Mouse (Mus musculus): ENCODE results near the gene Krtcap2. TPM values are rescaled to one million over a fixed set of nuclear protein-coding genes. Genes with fewer than 3 reads are reported as not detected.

Krtcap2 gene
- total and polyA plus RNA-seq, 3 experiments: 143 to 230 (median 180) TPM

GRCm38 (mm10) chr3:89210162-89210561 is 35.6 kb upstream of the Krtcap2 start:
- H3K4me3 ChIP-seq (replicated peaks in 1 of 3; ENCODE audit: low read depth in 2 of 3, low read length in 2 of 3, poor library complexity in 1 of 3): no peak overlapping the region
- H3K9ac ChIP-seq (ENCODE audit: insufficient read depth, low read depth): no peak overlapping the region
- no peak for DNase-seq (ENCODE audit: extremely low read depth)
- H3K9me3 ChIP-seq (replicated peaks; ENCODE audit: low read length): no peaks in the 10 kb centered on the region
- no peak overlapping the region for H3K4me2 ChIP-seq (ENCODE audit: insufficient read depth, low read depth, poor library complexity, severe bottlenecking)
- no peaks in the 10 kb centered on the region for H3K27me3 ChIP-seq (replicated peaks)
- no peak overlapping the region for H3K27ac ChIP-seq (ENCODE audit: insufficient read depth, low read depth)
- in situ Hi-C loops (cut with MboI; ENCODE audit: low pct_ligation_motif_present, low pct_unique_long_range_greater_than_20kb, low sequenced_read_pairs) (no loop called here), dilution Hi-C loops (cut with MboI; ENCODE audit: extremely low pct_ligation_motif_present, extremely low pct_unique_long_range_greater_than_20kb, low sequenced_read_pairs) (no loop called here)
- peaks cover 60 to 76% of the 10 kb centered on the region in 2 experiments for H3K36me3 ChIP-seq (replicated peaks in 1 of 2; ENCODE audit: control insufficient read depth in 1 of 2, insufficient read depth in 1 of 2, low read length in 1 of 2)
- H3K79me2 ChIP-seq (replicated peaks; ENCODE audit: control insufficient read depth, extremely low read depth, insufficient read depth, poor library complexity, severe bottlenecking): peaks cover 14% of the 10 kb centered on the region
- peaks cover 5 to 33% of the 10 kb centered on the region in 2 experiments; a peak in 3 of 4 replicates for H3K4me1 ChIP-seq (ENCODE audit: control insufficient read depth in 1 of 2, insufficient read depth in 2 of 2)
- TF ChIP-seq RAD21 (IDR thresholded peaks at IDR 0.05; ENCODE audit: low read depth, low read length) (no peak), GABPA (IDR thresholded peaks at IDR 0.05; ENCODE audit: insufficient replicate concordance, low read depth, low read length) (no peak), MYC (IDR thresholded peaks at IDR 0.05; ENCODE audit: low read depth, low read length) (no peak), HCFC1 (IDR thresholded peaks at IDR 0.05; ENCODE audit: low read depth, low read length) (no peak), SMC3 (IDR thresholded peaks at IDR 0.05; ENCODE audit: low read depth, low read length) (no peak), ZC3H11A (IDR thresholded peaks at IDR 0.05; ENCODE audit: low read depth, low read length) (no peak), JUN (IDR thresholded peaks at IDR 0.05; ENCODE audit: insufficient read depth, low read depth, low read length) (no peak), ZKSCAN1 (IDR thresholded peaks at IDR 0.05; ENCODE audit: borderline replicate concordance, low read depth, low read length) (no peak), UBTF (IDR thresholded peaks at IDR 0.05; ENCODE audit: low read depth, low read length) (no peak), MAZ (IDR thresholded peaks at IDR 0.05; ENCODE audit: low read depth, low read length) (no peak), IRF4 (IDR thresholded peaks at IDR 0.05; ENCODE audit: low read depth, low read length) (no peak), E2F4 (IDR thresholded peaks at IDR 0.05; ENCODE audit: insufficient replicate concordance, low read depth, low read length) (no peak), RCOR1 (conservative IDR thresholded peaks at IDR 0.05; ENCODE audit: low read depth, low read length) (no peak), USF2 (conservative IDR thresholded peaks at IDR 0.05; ENCODE audit: low read depth, low read length) (no peak), CHD1 (IDR thresholded peaks at IDR 0.05; ENCODE audit: low read depth, low read length) (no peak)

GRCm38 (mm10) chr3:89210731-89211130 is 35.0 kb upstream of the Krtcap2 start:
- no peak for DNase-seq (ENCODE audit: extremely low read depth)
- Histone ChIP-seq H3K27ac (ENCODE audit: insufficient read depth, low read depth) (no peak overlapping the region), H3K4me3 (replicated peaks in 1 of 3; ENCODE audit: low read depth in 2 of 3, low read length in 2 of 3, poor library complexity in 1 of 3) (no peak overlapping the region), H3K4me1 (ENCODE audit: control insufficient read depth in 1 of 2, insufficient read depth in 2 of 2) (peaks cover 5 to 39% of the 10 kb centered on the region in 2 experiments; a peak in 3 of 4 replicates), H3K9ac (ENCODE audit: insufficient read depth, low read depth) (no peak overlapping the region), H3K36me3 (replicated peaks in 1 of 2; ENCODE audit: control insufficient read depth in 1 of 2, insufficient read depth in 1 of 2, low read length in 1 of 2) (peaks cover 55 to 70% of the 10 kb centered on the region in 2 experiments), H3K27me3 (replicated peaks) (no peaks in the 10 kb centered on the region), H3K4me2 (ENCODE audit: insufficient read depth, low read depth, poor library complexity, severe bottlenecking) (no peak overlapping the region), H3K9me3 (replicated peaks; ENCODE audit: low read length) (no peaks in the 10 kb centered on the region), H3K79me2 (replicated peaks; ENCODE audit: control insufficient read depth, extremely low read depth, insufficient read depth, poor library complexity, severe bottlenecking) (peaks cover 14% of the 10 kb centered on the region)
- in situ Hi-C loops (cut with MboI; ENCODE audit: low pct_ligation_motif_present, low pct_unique_long_range_greater_than_20kb, low sequenced_read_pairs) (no loop called here), dilution Hi-C loops (cut with MboI; ENCODE audit: extremely low pct_ligation_motif_present, extremely low pct_unique_long_range_greater_than_20kb, low sequenced_read_pairs) (no loop called here)
- no peak for TF ChIP-seq BHLHE40 (IDR thresholded peaks at IDR 0.05; ENCODE audit: low read depth, low read length)
- no peak for TF ChIP-seq GABPA (IDR thresholded peaks at IDR 0.05; ENCODE audit: insufficient replicate concordance, low read depth, low read length)
- TF ChIP-seq CHD2 (IDR thresholded peaks at IDR 0.05; ENCODE audit: low read length): no peak
- no peak for TF ChIP-seq NELFE (IDR thresholded peaks at IDR 0.05; ENCODE audit: low read depth, low read length)

Data from CH12.LX (cell line).